Mouse (Mus musculus) kidney, adult 2 months (tissue): ENCODE data around the gene Vmn1r177. TPM values are rescaled to one million over a fixed set of nuclear protein-coding genes. Genes with fewer than 3 reads are reported as not detected.
"Not testable (repeated sequence)": the region's sequence is repeated elsewhere in the genome, so short reads cannot be mapped to it uniquely, and the experiment has no call there.

Source experiments
- DNase-seq: peaks from one replicate; pipeline ENCODE4 v3.0.0; 2021
- H3K27ac ChIP-seq: fragments of 200-500 bp; 2 replicates; pipeline ENCODE4 v1.5.1; 2012; ENCODE audit warnings: low read depth, low read length, control low read depth, inconsistent platforms; ENCODE audit not compliant: insufficient read depth
- H3K27me3 ChIP-seq: fragments of 200-500 bp; replicated peaks from 2 replicates; pipeline ENCODE4 v1.6.1; 2012; ENCODE audit warnings: mild to moderate bottlenecking, moderate library complexity, low read length, inconsistent platforms; ENCODE audit not compliant: control insufficient read depth, insufficient read depth
- H3K36me3 ChIP-seq: fragments of 200-500 bp; 2 replicates; pipeline ENCODE4 v1.6.1; 2012; ENCODE audit warnings: mild to moderate bottlenecking, moderate library complexity, low read length, inconsistent platforms; ENCODE audit not compliant: control insufficient read depth, insufficient read depth
- H3K4me1 ChIP-seq: fragments of 200-500 bp; 2 replicates; pipeline ENCODE4 v1.6.1; 2011; ENCODE audit warnings: low read length; ENCODE audit not compliant: control insufficient read depth, insufficient read depth
- H3K4me3 ChIP-seq: fragments of 200-500 bp; 2 replicates; pipeline ENCODE4 v1.5.1; 2011; ENCODE audit warnings: mild to moderate bottlenecking, low read depth, low read length, control low read depth; ENCODE audit not compliant: insufficient read depth
- CTCF ChIP-seq: fragments of 200-500 bp; conservative IDR thresholded peaks from 2 replicates; pipeline ENCODE4 v1.5.1; 2011; ENCODE audit warnings: low read depth, mild to moderate bottlenecking, control low read depth, low read length, moderate library complexity, mixed read lengths; ENCODE audit not compliant: insufficient read depth, insufficient read length
- POLR2A ChIP-seq: fragments of 200-500 bp; IDR thresholded peaks from one replicate; pipeline ENCODE4 v1.6.1; 2011; ENCODE audit warnings: low read depth, low read length, control low read depth
- WGBS: fragments of 180-500 bp; shearing (Covaris S2); methylation state at CpG from one replicate; pipeline ENCODE4 v1.1.7; 2018; 5-methylcytosine and 5-hydroxymethylcytosine counted together
- polyA plus RNA-seq: library from polyadenylated mRNA; depleted of rRNA; stranded (reverse); fragments of >200 nt; gene quantifications from 2 replicates; pipeline ENCODE4 v1.2.3, GENCODE M21; 2012; rRNA removed

The Vmn1r177 gene
- polyA plus RNA-seq: not detected in 2 replicates

DNA sequence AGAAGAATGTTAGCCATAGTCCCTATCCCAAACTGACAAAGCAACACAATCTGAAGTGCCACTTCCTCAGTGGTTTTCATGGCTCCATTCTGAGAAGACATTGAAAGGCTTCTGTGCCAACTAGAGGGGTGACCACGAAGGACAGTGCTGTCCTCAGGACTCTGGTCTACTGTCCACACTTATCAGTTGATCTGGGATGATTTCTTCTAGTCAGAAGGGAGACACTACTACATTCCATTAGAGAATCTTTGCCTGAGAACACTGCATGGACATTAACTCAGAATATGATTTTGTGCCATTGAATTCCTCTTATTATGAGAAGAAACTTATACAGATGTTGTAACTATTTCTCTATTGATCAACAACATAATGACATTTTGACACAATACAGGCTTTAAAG is at the start of gene Vmn1r177:
Gene Vmn1r177, minus strand, starts transcription at position 101 of the 400 bp plus-strand sequence.
- WGBS: 7% methylated on average over 1 of the region's 1 CpGs
- not testable (repeated sequence) for H3K36me3 ChIP-seq, H3K27me3 ChIP-seq, DNase-seq, H3K4me1 ChIP-seq, H3K4me3 ChIP-seq, H3K27ac ChIP-seq

DNA sequence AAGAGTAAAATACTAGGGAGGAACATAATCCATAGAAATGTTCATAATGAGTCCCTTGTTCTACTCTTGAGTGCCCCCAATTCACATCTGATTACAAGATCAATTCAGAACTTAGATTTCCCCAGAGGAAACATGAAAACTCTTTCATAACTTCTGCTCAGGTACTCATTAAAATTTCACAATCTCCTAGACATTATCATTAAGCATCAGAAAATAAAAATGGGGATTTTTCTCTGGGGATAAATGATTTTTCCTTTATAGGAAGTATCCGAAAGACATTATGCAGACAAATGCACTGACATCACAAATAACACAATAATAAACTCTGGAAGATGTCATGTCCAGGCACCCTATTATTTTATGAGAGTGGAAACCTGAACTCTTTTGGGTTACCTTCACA is 25.5 kb upstream of the Vmn1r177 start, which contains the start of gene Vmn1r178:
Gene Vmn1r178, plus strand, starts transcription at position 301 of the 400 bp plus-strand sequence.
- Histone ChIP-seq H3K4me1 (no peaks in the 10 kb centered on the region), H3K36me3 (no peaks in the 10 kb centered on the region), H3K27me3 (no peaks in the 10 kb centered on the region), H3K4me3 (no peak within 1 kb of the TSS), H3K27ac (no peak within 1 kb of the TSS)
- 83% methylated on average over 1 of the region's 1 CpGs for WGBS
- no peak for DNase-seq
- TF ChIP-seq CTCF (no peak), POLR2A (no peak)

DNA sequence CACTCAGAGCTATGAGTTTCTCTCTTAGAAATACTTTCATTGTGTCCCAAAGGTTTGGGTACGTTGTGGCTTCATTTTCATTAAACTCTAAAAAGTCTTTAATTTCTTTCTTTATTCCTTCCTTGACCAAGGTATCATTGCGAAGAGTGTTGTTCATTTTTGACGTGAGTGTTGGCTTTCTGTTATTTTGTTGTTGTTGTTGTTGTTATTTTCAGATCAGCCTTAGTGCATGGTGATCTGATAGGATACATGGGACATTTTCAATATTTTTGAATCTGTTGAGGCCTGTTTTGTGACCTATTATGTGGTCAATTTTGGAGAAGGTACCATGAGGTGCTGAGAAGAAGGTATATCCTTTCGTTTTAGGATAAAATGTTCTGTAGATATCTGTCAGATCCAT is 10.7 kb upstream of the Vmn1r177 start:
- H3K36me3 ChIP-seq, DNase-seq, H3K4me1 ChIP-seq, H3K27ac ChIP-seq, H3K4me3 ChIP-seq, H3K27me3 ChIP-seq: not testable (repeated sequence)
- WGBS: 63% methylated on average over 4 of the region's 4 CpGs

DNA sequence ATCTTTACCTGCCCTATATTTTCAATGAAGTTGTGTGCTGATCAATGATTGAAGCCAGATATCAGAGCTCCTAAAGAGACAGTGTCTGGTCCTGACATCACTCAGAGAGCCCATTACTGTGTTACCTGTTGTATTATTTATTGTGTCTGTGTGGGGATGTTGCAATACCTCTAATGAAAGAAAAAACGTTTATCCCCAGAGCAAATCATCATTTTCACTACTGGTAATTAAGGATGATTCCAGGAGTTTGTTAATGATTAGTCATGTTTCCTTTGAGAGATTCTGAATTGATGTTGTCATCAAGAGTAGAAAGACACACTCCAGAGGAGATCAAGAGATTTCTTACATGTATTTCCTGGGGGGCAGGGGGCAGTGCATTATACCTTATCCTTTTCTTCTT is 29.0 kb downstream of the Vmn1r177 start, which contains the start of gene Vmn1r176:
Gene Vmn1r176, minus strand, starts transcription at position 101 of the 400 bp plus-strand sequence.
- no CpG with 5 or more reads among the region's 1 CpGs for WGBS
- not testable (repeated sequence) for H3K36me3 ChIP-seq, H3K27ac ChIP-seq, DNase-seq, H3K4me3 ChIP-seq, H3K27me3 ChIP-seq, H3K4me1 ChIP-seq

Other genes with a start within 250 kb of the Vmn1r177 start
- not detected in 2 replicates for gene Vmn1r171, start 235.7 kb downstream of the Vmn1r177 start, polyA plus RNA-seq
- gene Vmn1r172, start 208.1 kb downstream of the Vmn1r177 start, polyA plus RNA-seq: not detected in 2 replicates
- gene Vmn1r173, start 165.7 kb downstream of the Vmn1r177 start, polyA plus RNA-seq: not detected in 2 replicates
- gene Vmn1r174, start 114.2 kb downstream of the Vmn1r177 start, polyA plus RNA-seq: not detected in 2 replicates
- gene Vmn1r175, start 55.8 kb downstream of the Vmn1r177 start, polyA plus RNA-seq: not detected in 2 replicates
- gene Vmn1r176, start 29.1 kb downstream of the Vmn1r177 start, polyA plus RNA-seq: not detected in 2 replicates
- gene Vmn1r178, start 25.6 kb upstream of the Vmn1r177 start, polyA plus RNA-seq: not detected in 2 replicates
- not detected in 2 replicates for gene Vmn1r179, start 60.5 kb upstream of the Vmn1r177 start, polyA plus RNA-seq
- not detected in 2 replicates for gene Vmn1r180, start 84.2 kb upstream of the Vmn1r177 start, polyA plus RNA-seq
- gene Vmn1r181, start 108.2 kb upstream of the Vmn1r177 start, polyA plus RNA-seq: not detected in 2 replicates
- gene V1rd19, start 135.2 kb upstream of the Vmn1r177 start, polyA plus RNA-seq: not detected in 2 replicates
- gene Vmn1r183, start 186.8 kb upstream of the Vmn1r177 start, polyA plus RNA-seq: not detected in 2 replicates
- 13.4 and 13.8 TPM in 2 replicates for gene Zfp180, start 215.5 kb upstream of the Vmn1r177 start, polyA plus RNA-seq
- 1.3 and 1.4 TPM in 2 replicates for gene Zfp112, start 245.9 kb upstream of the Vmn1r177 start, polyA plus RNA-seq